Mouse (Mus musculus): ENCODE results near the gene Ttc7b. TPM values are rescaled to one million over a fixed set of nuclear protein-coding genes. Genes with fewer than 3 reads are reported as not detected.

The Ttc7b gene
- polyA plus RNA-seq, 1 experiment from 2014 or later = 2.2 TPM

DNA sequence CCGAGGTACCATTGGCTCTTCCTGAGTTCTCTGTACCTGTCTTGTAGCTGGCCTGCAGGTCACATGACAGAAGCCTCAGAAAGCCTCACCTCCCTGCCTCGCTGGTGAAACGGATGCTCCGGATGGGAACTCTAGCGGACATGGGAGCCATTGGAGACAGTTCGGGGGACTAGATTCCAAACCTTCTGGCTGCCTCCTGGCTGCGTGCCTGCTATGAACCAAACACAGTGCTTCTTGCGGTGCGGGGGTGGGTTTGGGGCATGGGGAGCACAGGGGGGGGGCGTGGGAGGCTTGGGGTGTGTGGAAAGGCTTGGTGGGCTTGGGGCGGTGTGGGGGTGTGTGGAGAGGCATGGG, 230.5 kb downstream of the Ttc7b start:
- TF ChIP-seq CTCF (IDR thresholded peaks at IDR 0.05; ENCODE audit: low read depth) (no peak), EP300 (IDR thresholded peaks at IDR 0.05; ENCODE audit: low read depth) (no peak)
- no peaks in the 10 kb centered on the region for H3K9me3 ChIP-seq (ENCODE audit: low read length)
- ATAC-seq (no peak), DNase-seq (no peak)
- H3K4me2 ChIP-seq (ENCODE audit: low read depth, low read length) = no peak overlapping the region
- no peaks in the 10 kb centered on the region for H3K27me3 ChIP-seq (ENCODE audit: insufficient read depth, low read length)
- H3K4me3 ChIP-seq (ENCODE audit: low read depth, low read length) = no peak overlapping the region
- H3K4me1 ChIP-seq (ENCODE audit: insufficient read depth) = peaks cover 4% of the 10 kb centered on the region; the same call in 1 of the 2 replicates
- 58% methylated on average over 11 of the region's 11 CpGs for WGBS (ENCODE audit: insufficient replicate concordance)
- no peak overlapping the region for H3K9ac ChIP-seq (replicated peaks)
- H3K36me3 ChIP-seq (replicated peaks; ENCODE audit: insufficient read depth, low read length) = no peaks in the 10 kb centered on the region
- H3K27ac ChIP-seq (ENCODE audit: low read depth) = no peak overlapping the region

- Histone ChIP-seq H3K9me3 (ENCODE audit: low read length) (no peaks in the 10 kb centered on the region), H3K9ac (replicated peaks) (no peak overlapping the region), H3K36me3 (replicated peaks; ENCODE audit: insufficient read depth, low read length) (no peaks in the 10 kb centered on the region), H3K27ac (ENCODE audit: low read depth) (no peak overlapping the region), H3K4me1 (ENCODE audit: insufficient read depth) (peaks cover 4% of the 10 kb centered on the region; the same call in 1 of the 2 replicates), H3K4me2 (ENCODE audit: low read depth, low read length) (no peak overlapping the region), H3K27me3 (ENCODE audit: insufficient read depth, low read length) (no peaks in the 10 kb centered on the region), H3K4me3 (ENCODE audit: low read depth, low read length) (no peak overlapping the region)
- WGBS (ENCODE audit: insufficient replicate concordance) = 50% methylated on average over 8 of the region's 8 CpGs
- no peak for DNase-seq
- ATAC-seq = no peak
- TF ChIP-seq EP300 (IDR thresholded peaks at IDR 0.05; ENCODE audit: low read depth) = no peak
- TF ChIP-seq CTCF (IDR thresholded peaks at IDR 0.05; ENCODE audit: low read depth) = no peak
Measured at GRCm38 (mm10) chr12:100289267-100290177, 231.1 kb downstream of the Ttc7b start.

DNA sequence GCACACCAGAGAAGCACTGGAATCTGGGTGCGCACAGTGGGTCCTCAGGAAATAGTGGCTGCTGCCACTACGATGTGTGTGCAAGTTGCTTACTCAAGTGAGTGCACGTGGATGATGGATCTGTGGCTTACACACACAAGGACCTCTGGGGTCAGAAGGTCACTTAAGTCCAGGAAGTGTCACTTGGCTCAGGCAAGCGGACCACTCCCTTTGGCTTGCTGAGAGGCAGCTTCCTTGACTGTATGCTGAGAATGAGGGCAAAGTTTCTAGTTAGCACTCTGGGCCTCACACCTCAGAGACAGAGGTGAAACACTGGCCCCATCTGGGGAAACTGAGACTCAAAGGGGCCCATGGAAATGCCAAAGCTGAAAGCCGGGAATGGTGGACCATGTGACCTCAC, 232.6 kb downstream of the Ttc7b start:
- TF ChIP-seq EP300 (IDR thresholded peaks at IDR 0.05; ENCODE audit: low read depth) = no peak
- TF ChIP-seq CTCF (IDR thresholded peaks at IDR 0.05; ENCODE audit: low read depth) = no peak
- ATAC-seq = no peak

DNA sequence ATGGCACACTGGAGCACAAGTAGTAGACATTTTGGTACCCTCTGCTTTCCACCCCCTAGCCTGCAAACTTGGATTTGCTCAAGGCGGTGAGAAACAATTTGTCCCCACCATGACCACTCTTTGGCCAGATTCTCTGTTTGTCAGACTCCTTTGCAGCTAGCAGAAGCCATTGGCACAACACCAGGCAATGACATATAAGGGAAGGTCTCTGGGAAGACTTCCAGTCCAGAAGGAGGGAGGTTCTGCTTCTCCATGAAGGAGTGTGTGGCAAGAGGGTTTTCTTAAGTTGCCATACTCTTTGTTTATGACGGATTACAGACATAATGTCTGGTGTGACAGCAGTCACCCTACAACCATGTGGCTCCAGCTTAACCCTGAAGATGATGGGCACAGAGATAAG, 233.1 kb downstream of the Ttc7b start:
- Histone ChIP-seq H3K27me3 (ENCODE audit: insufficient read depth, low read length) (no peaks in the 10 kb centered on the region), H3K27ac (ENCODE audit: low read depth) (no peak overlapping the region), H3K9ac (replicated peaks) (no peak overlapping the region), H3K4me3 (ENCODE audit: low read depth, low read length) (no peak overlapping the region), H3K36me3 (replicated peaks; ENCODE audit: insufficient read depth, low read length) (no peaks in the 10 kb centered on the region), H3K9me3 (ENCODE audit: low read length) (no peaks in the 10 kb centered on the region), H3K4me1 (ENCODE audit: insufficient read depth) (peaks cover 7% of the 10 kb centered on the region; the same call in 1 of the 2 replicates), H3K4me2 (ENCODE audit: low read depth, low read length) (no peak overlapping the region)
- WGBS (ENCODE audit: insufficient replicate concordance) = 79% methylated on average over 2 of the region's 2 CpGs
- no peak for ATAC-seq
- TF ChIP-seq CTCF (IDR thresholded peaks at IDR 0.05; ENCODE audit: low read depth) (no peak), EP300 (IDR thresholded peaks at IDR 0.05; ENCODE audit: low read depth) (no peak)
- DNase-seq = no peak

More for the DNA sequence above, 232.6 kb downstream of the Ttc7b start:
- no peak overlapping the region for H3K4me3 ChIP-seq (ENCODE audit: low read depth, low read length)
- 72% methylated on average over 5 of the region's 5 CpGs for WGBS (ENCODE audit: insufficient replicate concordance)
- peaks cover 6% of the 10 kb centered on the region; the same call in 1 of the 2 replicates for H3K4me1 ChIP-seq (ENCODE audit: insufficient read depth)
- H3K4me2 ChIP-seq (ENCODE audit: low read depth, low read length) = no peak overlapping the region
- no peaks in the 10 kb centered on the region for H3K9me3 ChIP-seq (ENCODE audit: low read length)
- no peak overlapping the region for H3K9ac ChIP-seq (replicated peaks)
- no peaks in the 10 kb centered on the region for H3K27me3 ChIP-seq (ENCODE audit: insufficient read depth, low read length)
- DNase-seq = no peak
- H3K27ac ChIP-seq (ENCODE audit: low read depth) = no peak overlapping the region
- H3K36me3 ChIP-seq (replicated peaks; ENCODE audit: insufficient read depth, low read length) = no peaks in the 10 kb centered on the region

DNA sequence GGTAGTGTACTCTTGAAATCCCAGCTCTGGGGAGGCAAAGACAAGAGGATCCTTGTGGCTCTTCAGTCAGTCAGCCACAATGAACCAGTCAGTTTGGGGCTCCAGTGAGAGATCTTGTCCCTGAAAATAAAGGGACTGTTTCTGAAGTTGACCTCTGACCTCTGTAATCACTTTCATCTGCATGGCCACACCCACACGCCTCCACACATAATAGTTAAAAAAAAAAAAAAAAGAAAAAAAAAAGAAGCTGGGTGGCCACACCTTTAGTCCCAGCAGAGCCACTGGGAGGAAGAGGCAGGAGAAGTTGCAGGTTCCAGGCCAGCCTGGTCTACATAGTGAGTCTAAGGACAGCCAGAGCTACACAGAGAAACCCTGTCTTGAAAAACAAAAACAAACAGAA, 237.3 kb downstream of the Ttc7b start:
- WGBS (ENCODE audit: insufficient replicate concordance) = 60% methylated on average over 1 of the region's 1 CpGs
- Histone ChIP-seq H3K27me3 (ENCODE audit: insufficient read depth, low read length) (no peaks in the 10 kb centered on the region), H3K4me1 (ENCODE audit: insufficient read depth) (peaks cover 18% of the 10 kb centered on the region), H3K4me3 (ENCODE audit: low read depth, low read length) (no peak overlapping the region), H3K9ac (replicated peaks) (no peak overlapping the region), H3K4me2 (ENCODE audit: low read depth, low read length) (no peak overlapping the region), H3K9me3 (ENCODE audit: low read length) (no peaks in the 10 kb centered on the region), H3K36me3 (replicated peaks; ENCODE audit: insufficient read depth, low read length) (no peaks in the 10 kb centered on the region), H3K27ac (ENCODE audit: low read depth) (no peak overlapping the region)
- DNase-seq = no peak
- TF ChIP-seq CTCF (IDR thresholded peaks at IDR 0.05; ENCODE audit: low read depth) (no peak), EP300 (IDR thresholded peaks at IDR 0.05; ENCODE audit: low read depth) (no peak)
- ATAC-seq = no peak

DNA sequence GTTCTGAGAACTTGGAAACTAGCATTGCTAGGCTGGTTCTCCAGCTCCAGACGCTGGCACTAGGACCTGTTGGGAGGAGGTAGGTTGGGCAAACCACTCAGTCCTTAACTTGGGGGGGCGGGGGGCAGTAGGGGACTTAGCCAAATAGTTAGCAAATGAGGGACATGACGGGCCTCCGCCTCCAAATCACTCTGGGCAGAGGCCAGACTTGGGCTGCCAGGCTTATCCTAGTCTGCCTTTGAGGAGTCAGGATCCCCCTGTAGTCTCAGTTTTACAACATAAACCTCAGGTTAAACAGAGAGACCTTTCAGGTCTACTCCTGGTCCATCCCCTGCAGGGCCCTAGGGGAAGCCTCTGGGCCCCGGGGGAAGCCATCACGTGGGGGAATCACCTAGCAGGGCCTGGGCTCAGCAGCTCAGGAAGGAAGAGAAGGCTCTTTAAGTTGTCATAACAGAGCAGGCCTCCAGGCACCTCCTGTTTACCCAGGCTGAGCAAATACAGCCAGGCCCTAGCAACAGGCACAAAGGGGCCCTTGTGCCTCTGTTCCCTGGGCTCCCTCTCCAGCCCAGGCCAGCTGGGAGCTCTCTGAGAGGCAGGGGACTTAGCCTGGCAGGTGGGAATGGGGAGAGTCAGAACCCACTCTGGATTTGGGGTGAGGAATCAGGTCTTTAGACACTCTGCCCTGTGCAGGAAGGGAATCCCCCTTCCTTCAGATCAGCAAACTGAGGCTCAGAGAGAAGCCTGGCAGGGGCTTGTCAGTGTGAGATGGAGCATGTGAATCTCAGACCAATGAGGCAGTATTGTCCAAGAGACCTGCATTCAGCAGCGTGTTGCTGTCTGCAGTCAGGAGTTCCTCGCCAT, 238.4 kb downstream of the Ttc7b start:
- Histone ChIP-seq H3K4me2 (ENCODE audit: low read depth, low read length) (no peak overlapping the region), H3K27ac (ENCODE audit: low read depth) (peak overlapping the region; percentile 8; the same call in 1 of the 2 replicates), H3K9me3 (ENCODE audit: low read length) (no peaks in the 10 kb centered on the region), H3K4me1 (ENCODE audit: insufficient read depth) (peaks cover 19% of the 10 kb centered on the region), H3K36me3 (replicated peaks; ENCODE audit: insufficient read depth, low read length) (no peaks in the 10 kb centered on the region), H3K4me3 (ENCODE audit: low read depth, low read length) (no peak overlapping the region), H3K27me3 (ENCODE audit: insufficient read depth, low read length) (no peaks in the 10 kb centered on the region), H3K9ac (replicated peaks) (no peak overlapping the region)
- ATAC-seq (peak; percentile 42), DNase-seq (no peak)
- TF ChIP-seq CTCF (IDR thresholded peaks at IDR 0.05; ENCODE audit: low read depth) = no peak
- TF ChIP-seq EP300 (IDR thresholded peaks at IDR 0.05; ENCODE audit: low read depth) = no peak
- 46% methylated on average over 8 of the region's 8 CpGs for WGBS (ENCODE audit: insufficient replicate concordance)

Measured in liver, postnatal 0 days (tissue).